Mouse (Mus musculus): ENCODE data around the gene Rfx2. TPM values are rescaled to one million over a fixed set of nuclear protein-coding genes. Genes with fewer than 3 reads are reported as not detected.

Rfx2 gene
- total and polyA plus RNA-seq, 3 experiments: 3.9 to 36.4 (median 27.9) TPM

DNA sequence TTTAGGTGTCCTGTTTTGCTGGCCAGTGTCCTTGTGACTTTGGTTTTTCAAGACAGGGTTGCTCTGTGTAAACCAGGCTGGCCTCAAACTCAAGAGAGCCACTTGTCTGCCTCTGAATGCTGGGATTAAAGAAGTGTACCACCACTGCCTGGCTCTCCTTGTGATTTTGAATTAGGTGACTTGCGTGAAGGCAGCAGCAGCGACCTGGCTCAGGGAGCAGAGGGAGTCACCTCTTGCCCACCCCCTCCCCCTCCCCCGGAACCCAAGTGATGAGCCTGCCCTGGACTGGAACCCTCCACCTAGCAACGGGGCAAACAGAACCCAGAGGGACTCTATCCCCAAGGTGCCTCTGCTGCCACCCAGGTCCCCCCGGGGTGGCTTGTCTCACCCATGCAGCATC lies 60.9 kb downstream of the Rfx2 start, which contains the start of gene Prr22:
Gene Prr22 (plus strand): TSS at position 301 of the 400 bp plus-strand sequence.
- no peak within 1 kb of the TSS for H3K4me3 ChIP-seq (ENCODE audit: low read depth, low read length)
- peaks cover 74% of the 10 kb centered on the region for H3K36me3 ChIP-seq (replicated peaks)
- TF ChIP-seq GATA1 (IDR thresholded peaks at IDR 0.05; ENCODE audit: borderline replicate concordance, low read length) (no peak), GATA2 (IDR thresholded peaks at IDR 0.05; ENCODE audit: borderline replicate concordance, low read depth, low read length) (no peak), CTCF (IDR thresholded peaks at IDR 0.05; ENCODE audit: low read depth, low read length) (no peak), POLR2AphosphoS5 (IDR thresholded peaks at IDR 0.05; ENCODE audit: insufficient replicate concordance, low read depth, low read length) (no peak), TAL1 (conservative IDR thresholded peaks at IDR 0.05; ENCODE audit: low read depth, low read length) (no peak)
- H3K27me3 ChIP-seq (ENCODE audit: insufficient read depth, low read length): no peaks in the 10 kb centered on the region
- no peak for DNase-seq (ENCODE audit: low spot score)
- H3K9me3 ChIP-seq (replicated peaks): no peaks in the 10 kb centered on the region
- no peak for ATAC-seq (ENCODE audit: extremely low read depth, insufficient number of reproducible peaks, low FRiP score, poor library complexity, severe bottlenecking)
- H3K4me1 ChIP-seq (ENCODE audit: insufficient read depth, low read depth, low read length): peaks cover 42% of the 10 kb centered on the region

DNA sequence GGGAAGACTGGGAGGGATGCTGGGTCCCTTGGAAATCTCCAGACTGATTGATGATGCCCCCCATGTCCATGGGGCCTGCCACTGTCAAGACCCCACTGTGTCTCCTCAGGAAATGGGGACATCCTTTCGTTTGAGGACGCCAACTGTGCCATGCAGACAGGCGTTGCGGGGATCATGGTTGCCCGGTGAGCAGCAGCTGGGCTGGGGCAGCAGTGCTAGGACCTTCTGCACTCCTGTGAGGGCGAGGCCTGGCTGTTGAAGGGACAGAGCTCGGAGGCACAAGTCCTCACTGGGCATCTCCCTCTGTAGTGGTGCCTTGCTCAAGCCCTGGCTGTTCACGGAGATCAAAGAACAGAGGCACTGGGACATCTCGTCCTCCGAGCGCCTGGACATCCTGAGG lies 61.9 kb downstream of the Rfx2 start:
- Histone ChIP-seq H3K27me3 (ENCODE audit: insufficient read depth, low read length) (no peaks in the 10 kb centered on the region), H3K4me1 (ENCODE audit: insufficient read depth, low read depth, low read length) (peaks cover 47% of the 10 kb centered on the region), H3K36me3 (replicated peaks) (peaks cover 74% of the 10 kb centered on the region), H3K9me3 (replicated peaks) (no peaks in the 10 kb centered on the region), H3K4me3 (ENCODE audit: low read depth, low read length) (no peak overlapping the region)
- DNase-seq (ENCODE audit: low spot score) (no peak), ATAC-seq (ENCODE audit: extremely low read depth, insufficient number of reproducible peaks, low FRiP score, poor library complexity, severe bottlenecking) (no peak)
- TF ChIP-seq GATA2 (IDR thresholded peaks at IDR 0.05; ENCODE audit: borderline replicate concordance, low read depth, low read length): no peak
- no peak for TF ChIP-seq TAL1 (conservative IDR thresholded peaks at IDR 0.05; ENCODE audit: low read depth, low read length)
- TF ChIP-seq CTCF (IDR thresholded peaks at IDR 0.05; ENCODE audit: low read depth, low read length): no peak

DNA sequence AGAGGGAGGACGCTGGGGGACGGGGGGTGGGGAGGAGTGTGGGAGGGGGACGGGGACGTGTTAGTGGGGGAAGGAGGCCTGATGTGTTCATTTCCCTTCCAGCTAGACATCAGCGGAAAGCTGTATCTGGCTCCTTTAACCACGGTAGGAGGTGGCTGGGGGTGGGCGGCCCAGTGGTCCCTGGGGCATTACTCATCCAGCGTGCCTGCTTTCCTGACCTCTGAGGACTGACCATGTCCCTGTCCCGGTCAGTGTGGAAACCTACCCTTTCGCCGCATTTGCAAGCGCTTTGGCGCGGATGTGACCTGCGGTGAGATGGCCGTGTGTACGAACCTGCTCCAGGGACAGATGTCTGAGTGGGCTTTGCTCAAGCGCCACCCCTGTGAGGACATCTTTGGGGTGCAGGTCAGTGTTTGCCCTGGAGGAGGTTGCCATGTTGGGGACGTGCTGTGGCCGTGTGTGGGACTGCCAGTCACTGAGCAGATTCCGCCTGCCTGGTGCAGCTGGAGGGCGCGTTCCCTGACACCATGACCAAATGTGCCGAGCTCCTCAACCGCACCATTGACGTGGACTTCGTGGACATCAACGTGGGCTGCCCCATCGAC lies 63.2 kb downstream of the Rfx2 start:
- Histone ChIP-seq H3K27me3 (ENCODE audit: insufficient read depth, low read length) (no peaks in the 10 kb centered on the region), H3K4me1 (ENCODE audit: insufficient read depth, low read depth, low read length) (peaks cover 47% of the 10 kb centered on the region), H3K36me3 (replicated peaks) (peaks cover 69% of the 10 kb centered on the region), H3K4me3 (ENCODE audit: low read depth, low read length) (0 out of 2 replicates have a peak overlapping the region, but pooled peaks have one; percentile 2), H3K9me3 (replicated peaks) (no peaks in the 10 kb centered on the region)
- no peak for ATAC-seq (ENCODE audit: extremely low read depth, insufficient number of reproducible peaks, low FRiP score, poor library complexity, severe bottlenecking)
- DNase-seq (ENCODE audit: low spot score): no peak
- TF ChIP-seq POLR2AphosphoS5 (IDR thresholded peaks at IDR 0.05; ENCODE audit: insufficient replicate concordance, low read depth, low read length) (no peak), TAL1 (conservative IDR thresholded peaks at IDR 0.05; ENCODE audit: low read depth, low read length) (no peak), GATA1 (IDR thresholded peaks at IDR 0.05; ENCODE audit: borderline replicate concordance, low read length) (no peak), CTCF (IDR thresholded peaks at IDR 0.05; ENCODE audit: low read depth, low read length) (no peak), GATA2 (IDR thresholded peaks at IDR 0.05; ENCODE audit: borderline replicate concordance, low read depth, low read length) (no peak)

DNA sequence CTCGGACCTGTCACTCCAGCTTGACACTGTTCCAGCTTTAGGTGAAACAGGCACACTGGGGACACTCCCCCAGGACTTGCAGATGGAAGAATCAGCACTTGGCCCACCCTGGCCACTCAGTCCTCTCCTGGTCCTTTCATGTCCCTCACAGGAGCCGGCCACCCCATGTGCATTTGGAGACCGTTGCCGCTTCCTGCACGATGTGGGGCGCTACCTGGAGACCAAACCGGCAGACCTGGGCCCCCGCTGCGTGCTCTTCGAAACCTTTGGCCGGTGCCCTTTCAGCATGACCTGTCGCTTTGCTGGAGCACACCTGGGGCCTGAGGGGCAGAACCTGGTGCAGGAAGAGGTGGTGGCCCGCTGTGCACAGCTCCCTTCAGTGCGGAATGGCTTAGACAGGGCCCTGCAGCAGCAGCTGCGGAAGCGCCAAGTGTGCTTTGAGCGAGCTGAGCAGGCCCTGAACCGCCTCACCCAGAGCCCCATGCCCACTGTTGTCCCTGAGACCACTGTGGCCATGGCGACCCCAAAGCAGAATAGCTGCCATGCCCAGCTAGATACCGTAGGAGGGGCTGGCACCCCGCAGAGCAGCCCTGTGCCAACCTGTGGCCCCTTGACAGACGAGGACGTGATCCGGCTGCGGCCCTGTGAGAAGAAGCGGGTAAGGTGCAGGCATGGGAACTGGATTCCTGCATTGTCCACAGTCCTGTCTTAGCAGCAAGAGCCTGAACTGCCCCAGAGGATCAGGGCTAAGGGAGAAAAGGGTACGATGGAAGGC lies 64.0 kb downstream of the Rfx2 start:
- Histone ChIP-seq H3K9me3 (replicated peaks) (no peaks in the 10 kb centered on the region), H3K4me3 (ENCODE audit: low read depth, low read length) (0 out of 2 replicates have a peak overlapping the region, but pooled peaks have one; percentile 8), H3K4me1 (ENCODE audit: insufficient read depth, low read depth, low read length) (peaks cover 50% of the 10 kb centered on the region), H3K36me3 (replicated peaks) (peaks cover 62% of the 10 kb centered on the region), H3K27me3 (ENCODE audit: insufficient read depth, low read length) (no peaks in the 10 kb centered on the region)
- ATAC-seq (ENCODE audit: extremely low read depth, insufficient number of reproducible peaks, low FRiP score, poor library complexity, severe bottlenecking) (no peak), DNase-seq (ENCODE audit: low spot score) (no peak)
- TF ChIP-seq POLR2AphosphoS5 (IDR thresholded peaks at IDR 0.05; ENCODE audit: insufficient replicate concordance, low read depth, low read length): no peak

DNA sequence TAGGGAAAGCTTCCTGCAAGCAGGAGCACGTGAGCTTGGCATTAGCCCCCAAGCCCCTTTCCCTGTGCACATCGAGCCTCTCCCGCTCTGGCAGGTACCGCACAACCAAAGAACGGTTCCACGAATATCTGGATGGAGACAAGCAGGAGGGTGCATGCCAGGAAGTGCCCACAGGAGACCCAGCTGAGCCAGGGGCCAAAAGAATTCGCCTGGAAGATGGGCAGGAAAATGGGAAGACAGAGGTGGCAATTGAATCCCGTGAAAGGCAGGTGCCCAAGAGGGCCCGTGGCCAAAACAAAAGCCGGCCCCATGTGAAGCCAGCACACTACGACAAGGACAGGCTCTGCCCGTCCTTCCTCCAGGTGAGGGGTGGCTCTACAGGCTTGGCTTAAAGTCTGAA lies 65.4 kb downstream of the Rfx2 start:
- peaks cover 49% of the 10 kb centered on the region for H3K36me3 ChIP-seq (replicated peaks)
- H3K4me3 ChIP-seq (ENCODE audit: low read depth, low read length): peak overlapping the region; percentile 94
- peaks cover 4% of the 10 kb centered on the region for H3K27me3 ChIP-seq (ENCODE audit: insufficient read depth, low read length)
- DNase-seq (ENCODE audit: low spot score) (no peak), ATAC-seq (ENCODE audit: extremely low read depth, insufficient number of reproducible peaks, low FRiP score, poor library complexity, severe bottlenecking) (no peak)
- H3K4me1 ChIP-seq (ENCODE audit: insufficient read depth, low read depth, low read length): peaks cover 64% of the 10 kb centered on the region
- no peak for TF ChIP-seq GATA1 (IDR thresholded peaks at IDR 0.05; ENCODE audit: borderline replicate concordance, low read length)
- TF ChIP-seq CTCF (IDR thresholded peaks at IDR 0.05; ENCODE audit: low read depth, low read length): no peak
- no peak for TF ChIP-seq TAL1 (conservative IDR thresholded peaks at IDR 0.05; ENCODE audit: low read depth, low read length)
- no peak for TF ChIP-seq POLR2AphosphoS5 (IDR thresholded peaks at IDR 0.05; ENCODE audit: insufficient replicate concordance, low read depth, low read length)
- TF ChIP-seq GATA2 (IDR thresholded peaks at IDR 0.05; ENCODE audit: borderline replicate concordance, low read depth, low read length): no peak
- no peaks in the 10 kb centered on the region for H3K9me3 ChIP-seq (replicated peaks)

DNA sequence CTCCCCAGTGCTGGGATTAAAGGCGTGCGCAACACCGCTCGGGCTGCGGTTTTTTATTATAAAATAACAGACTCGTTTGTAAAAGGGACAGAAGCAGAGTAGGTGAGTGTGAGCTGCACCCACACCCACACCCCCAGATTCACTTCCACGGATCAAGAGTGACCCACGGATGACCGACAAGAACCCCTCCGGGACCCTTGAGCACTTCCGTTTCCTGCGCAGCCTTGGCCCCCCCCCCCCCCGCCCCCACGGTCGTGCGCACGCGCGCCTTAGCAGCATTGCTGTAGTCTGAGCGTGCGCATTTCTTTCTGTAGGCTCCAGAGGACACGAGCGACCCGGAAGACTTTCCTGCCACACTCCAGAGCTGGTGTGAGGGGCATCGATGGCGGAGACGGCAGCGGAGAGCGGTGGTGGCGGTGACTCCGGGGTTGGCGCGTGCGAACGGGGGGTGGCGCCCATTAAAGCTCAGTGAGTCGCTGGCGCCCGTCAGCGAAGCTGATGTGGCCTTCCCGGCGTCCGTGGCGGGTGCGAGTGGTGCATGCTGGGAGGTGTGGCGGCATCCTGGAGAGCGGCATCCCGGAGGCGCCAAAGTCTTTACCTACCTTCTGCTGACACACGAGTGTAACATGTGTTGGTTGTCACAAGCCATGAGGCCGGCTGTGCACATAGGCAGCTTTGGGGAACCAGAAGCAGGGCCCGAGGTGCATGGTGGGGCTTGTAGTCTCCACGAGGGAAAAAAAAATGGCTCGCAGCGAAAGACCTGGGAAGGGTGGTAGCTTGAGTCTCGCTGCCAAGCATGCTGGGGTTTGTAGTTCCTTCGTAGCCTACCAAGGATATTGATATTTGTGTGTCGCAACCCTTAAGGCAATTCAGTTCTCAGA lies 66.1 kb downstream of the Rfx2 start, which contains the start of gene Dus3l:
Gene Dus3l (plus strand): TSS at position 284 of the 881 bp plus-strand sequence.
- H3K9me3 ChIP-seq (replicated peaks): no peaks in the 10 kb centered on the region
- peaks cover 9% of the 10 kb centered on the region for H3K27me3 ChIP-seq (ENCODE audit: insufficient read depth, low read length)
- DNase-seq (ENCODE audit: low spot score): peak; percentile 95
- peak; percentile 67 for ATAC-seq (ENCODE audit: extremely low read depth, insufficient number of reproducible peaks, low FRiP score, poor library complexity, severe bottlenecking)
- TF ChIP-seq CTCF (IDR thresholded peaks at IDR 0.05; ENCODE audit: low read depth, low read length) (no peak), GATA2 (IDR thresholded peaks at IDR 0.05; ENCODE audit: borderline replicate concordance, low read depth, low read length) (no peak), POLR2AphosphoS5 (IDR thresholded peaks at IDR 0.05; ENCODE audit: insufficient replicate concordance, low read depth, low read length) (no peak)
- H3K36me3 ChIP-seq (replicated peaks): peaks cover 41% of the 10 kb centered on the region
- H3K4me3 ChIP-seq (ENCODE audit: low read depth, low read length): peak within 1 kb of the TSS; percentile 94
- H3K4me1 ChIP-seq (ENCODE audit: insufficient read depth, low read depth, low read length): peaks cover 68% of the 10 kb centered on the region
